Mouse (Mus musculus): ENCODE results near the gene Lpp. TPM values are rescaled to one million over a fixed set of nuclear protein-coding genes. Genes with fewer than 3 reads are reported as not detected.

Lpp gene
- total RNA-seq, 2 experiments from 2014 or later, result 5.9 to 6.0 TPM

- DNase-seq (ENCODE audit: low spot score in 2 of 2), result no peak
- intact Hi-C loops (cut with DNase I), result loop anchor here (10.0 kb wide), 1 partner anchor 668 kb away; no protein-coding TSS in a partner anchor
Measured at GRCm38 (mm10) chr16:24396504-24396903, 3.2 kb downstream of the Lpp start.

DNA sequence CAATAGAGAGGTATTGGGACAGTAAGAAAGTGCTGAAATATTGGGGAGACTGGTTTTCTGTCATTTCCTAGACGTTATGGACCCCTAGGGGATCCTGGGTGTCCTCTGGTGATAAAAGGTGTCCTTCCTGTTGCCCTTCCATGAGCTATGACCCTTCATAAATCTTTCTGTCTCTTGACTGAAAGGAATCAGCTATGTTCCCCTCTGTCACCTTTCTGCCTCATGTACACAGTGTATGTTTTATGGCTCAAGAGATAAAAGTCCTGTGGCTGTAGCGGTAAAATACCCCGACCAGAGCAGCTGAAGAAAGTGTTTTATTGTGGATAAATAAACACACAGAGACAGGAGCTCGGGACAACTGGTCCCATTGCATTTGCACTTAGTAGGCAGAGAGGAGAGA, 5.2 kb downstream of the Lpp start:
- intact Hi-C loops (cut with DNase I), result loop anchor here (10.0 kb wide), 1 partner anchor 666 kb away; no protein-coding TSS in a partner anchor
- no peak for DNase-seq (ENCODE audit: low spot score in 2 of 2)

GRCm38 (mm10) chr16:24398893-24399292, 5.6 kb downstream of the Lpp start:
- intact Hi-C loops (cut with DNase I), result loop anchor here (10.0 kb wide), 1 partner anchor 666 kb away; no protein-coding TSS in a partner anchor
- DNase-seq (ENCODE audit: low spot score in 2 of 2), result no peak

DNA sequence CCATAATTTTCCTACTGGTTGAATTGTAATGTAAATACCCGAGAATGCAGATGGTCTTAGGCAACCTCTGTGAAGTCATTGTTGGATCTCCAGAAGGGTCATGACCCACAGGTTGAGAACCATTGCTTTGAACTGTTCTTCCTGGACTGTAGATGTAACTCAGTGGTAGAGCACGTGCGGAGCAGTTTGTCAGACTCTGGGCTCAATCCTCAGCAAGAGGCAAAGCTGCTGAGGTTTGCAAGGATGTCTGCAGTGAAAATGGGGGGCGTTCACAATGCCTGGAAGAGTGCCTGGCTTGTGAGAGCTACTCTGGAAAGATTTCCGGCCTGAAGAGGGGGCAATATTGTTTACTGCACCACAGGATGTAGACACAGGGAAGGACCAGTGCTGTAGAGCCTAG, 6.2 kb downstream of the Lpp start:
- intact Hi-C loops (cut with DNase I), result loop anchor here (10.0 kb wide), 1 partner anchor 665 kb away; no protein-coding TSS in a partner anchor
- DNase-seq (ENCODE audit: low spot score in 2 of 2), result no peak

DNA sequence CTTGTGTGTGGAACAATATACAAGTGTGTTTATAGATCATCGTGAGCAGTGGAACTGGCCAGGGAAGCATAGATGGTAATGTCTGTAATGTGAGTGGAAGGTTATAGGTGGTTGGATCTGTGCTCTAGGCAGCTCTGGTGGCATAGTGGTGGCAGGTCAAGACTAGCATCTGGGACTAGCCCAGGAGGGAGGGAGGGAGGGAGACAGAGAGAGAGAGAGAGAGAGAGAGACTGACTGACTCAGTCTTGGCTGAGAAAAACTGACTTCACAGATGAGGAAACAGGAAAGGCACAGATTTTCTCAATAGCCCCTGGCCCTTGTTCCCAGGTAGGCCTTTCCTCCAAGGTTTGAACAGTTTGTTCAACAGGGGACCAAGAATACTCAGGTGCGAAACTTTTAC, 7.5 kb downstream of the Lpp start:
- no peak for DNase-seq (ENCODE audit: low spot score in 2 of 2)
- intact Hi-C loops (cut with DNase I), result no loop called here

DNA sequence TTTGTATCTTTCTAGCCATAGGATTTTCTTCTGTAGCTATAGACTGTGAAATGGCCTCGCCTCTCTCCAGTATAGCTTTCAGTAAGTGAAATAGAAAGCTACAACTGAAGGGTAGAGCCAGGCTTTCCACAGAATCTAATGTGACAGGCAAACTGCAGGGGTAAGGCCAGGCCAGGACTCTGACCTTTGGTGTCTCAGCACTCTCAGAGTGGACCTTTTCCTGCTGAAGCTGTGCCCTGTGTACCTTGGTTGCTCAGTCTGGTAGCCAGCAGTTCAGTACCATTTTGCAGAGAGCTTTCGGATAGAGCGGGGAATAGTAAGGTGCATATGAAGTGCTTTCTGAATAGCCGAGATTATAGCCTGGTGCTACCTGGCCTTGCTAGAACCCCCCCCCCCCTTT, 9.5 kb downstream of the Lpp start:
- DNase-seq (ENCODE audit: low spot score in 2 of 2), result no peak
- intact Hi-C loops (cut with DNase I), result no loop called here

GRCm38 (mm10) chr16:24403733-24404380, 10.6 kb downstream of the Lpp start:
- intact Hi-C loops (cut with DNase I), result no loop called here
- DNase-seq (ENCODE audit: low spot score in 2 of 2), result no peak

- no peak for DNase-seq (ENCODE audit: low spot score in 2 of 2)
- intact Hi-C loops (cut with DNase I), result no loop called here
Measured at GRCm38 (mm10) chr16:24406521-24406920, 13.2 kb downstream of the Lpp start.

GRCm38 (mm10) chr16:24411281-24411680, 18.0 kb downstream of the Lpp start:
- no peak for DNase-seq (ENCODE audit: low spot score in 2 of 2)
- intact Hi-C loops (cut with DNase I), result no loop called here

DNA sequence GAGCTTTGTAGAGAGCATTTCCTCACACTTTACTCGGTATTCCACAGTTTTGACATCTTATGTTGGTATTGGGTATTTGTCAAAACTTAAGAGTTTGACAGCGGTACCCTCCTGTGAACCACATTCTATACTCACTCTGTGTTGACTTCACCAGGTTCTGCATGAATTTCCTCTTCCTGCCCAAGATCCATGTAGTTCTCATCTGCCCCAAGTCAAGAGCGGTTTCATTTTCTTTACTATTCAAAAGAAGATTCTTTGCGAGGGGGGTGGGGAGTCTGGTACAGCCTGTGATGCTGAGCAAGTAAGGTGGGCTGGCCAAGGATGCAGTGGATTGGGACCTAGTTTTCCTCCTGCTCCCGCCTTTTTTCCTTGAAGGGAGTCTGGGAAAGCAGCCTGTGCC, 18.9 kb downstream of the Lpp start:
- intact Hi-C loops (cut with DNase I), result no loop called here
- no peak for DNase-seq (ENCODE audit: low spot score in 2 of 2)

- no peak for DNase-seq (ENCODE audit: low spot score in 2 of 2)
- intact Hi-C loops (cut with DNase I), result no loop called here
Measured at GRCm38 (mm10) chr16:24413059-24413458, 19.8 kb downstream of the Lpp start.

DNA sequence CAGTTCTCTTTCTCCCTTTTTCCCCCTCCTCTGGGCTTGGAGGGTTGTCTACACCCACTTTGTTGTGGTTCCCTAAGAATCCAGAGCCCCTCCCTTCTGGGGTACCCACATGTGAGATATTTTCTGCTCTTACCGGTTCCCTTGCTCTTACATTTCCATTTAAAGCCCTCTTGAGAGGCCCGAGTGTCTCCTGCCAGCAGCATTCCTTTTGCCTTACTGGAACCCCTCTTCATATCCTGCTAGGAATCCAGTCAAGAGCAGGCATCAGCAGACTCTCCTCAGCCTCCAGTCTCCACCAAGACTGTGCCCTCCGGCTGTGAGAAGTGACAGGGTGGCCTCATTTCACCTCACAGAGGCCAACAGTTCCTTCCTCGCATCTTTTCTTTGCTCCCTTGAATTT, 24.7 kb downstream of the Lpp start:
- no peak for DNase-seq (ENCODE audit: low spot score in 2 of 2)
- intact Hi-C loops (cut with DNase I), result no loop called here

DNA sequence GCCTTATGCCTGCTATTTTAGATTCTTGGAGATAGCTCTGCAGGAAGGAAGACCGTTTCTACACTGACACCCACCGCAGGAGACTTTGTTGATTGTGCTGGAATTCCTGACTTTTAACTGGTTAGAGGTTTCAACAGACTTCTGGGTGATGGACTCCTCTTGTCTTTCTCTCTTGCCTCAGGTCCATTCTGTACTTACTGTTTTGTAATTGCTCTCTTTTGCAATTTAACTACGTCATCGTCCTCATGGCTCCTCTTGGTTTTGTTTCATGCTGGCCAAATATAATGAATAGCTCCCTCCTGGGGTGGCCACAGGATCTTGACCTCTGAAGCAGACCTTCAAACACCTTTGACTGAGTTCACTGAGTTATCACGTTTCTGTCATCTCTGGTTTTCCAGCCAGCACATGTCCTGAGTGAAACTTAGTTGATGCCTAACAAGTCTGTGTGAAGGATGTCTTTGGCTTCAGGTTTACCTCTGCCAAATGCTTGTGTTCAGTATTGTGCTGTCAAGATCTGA, 27.4 kb downstream of the Lpp start:
- intact Hi-C loops (cut with DNase I), result no loop called here
- DNase-seq (ENCODE audit: low spot score in 2 of 2), result no peak

- intact Hi-C loops (cut with DNase I), result no loop called here
- no peak for DNase-seq (ENCODE audit: low spot score in 2 of 2)
Measured at GRCm38 (mm10) chr16:24421687-24422418, 28.5 kb downstream of the Lpp start.

DNA sequence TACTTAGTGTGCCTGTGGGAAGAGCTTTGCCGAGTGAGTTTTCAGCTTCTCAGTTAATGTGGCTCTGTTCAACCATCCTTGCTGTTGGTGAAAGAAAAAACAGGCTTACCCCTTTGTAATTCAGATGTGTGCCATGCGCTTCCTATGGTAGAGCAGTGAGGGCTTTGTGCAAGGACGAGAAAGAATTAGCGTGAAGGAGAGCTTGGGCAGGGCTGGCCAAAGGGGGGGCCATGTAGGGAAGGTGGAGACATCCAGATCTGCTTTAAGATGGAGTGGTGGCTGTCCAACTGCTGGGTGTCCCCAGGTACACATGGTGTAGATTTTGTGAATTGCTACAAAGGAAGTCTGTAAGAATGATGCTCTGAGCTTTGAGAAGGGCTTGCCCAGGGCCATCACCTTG, 29.9 kb downstream of the Lpp start:
- intact Hi-C loops (cut with DNase I), result no loop called here
- no peak for DNase-seq (ENCODE audit: low spot score in 2 of 2)

- intact Hi-C loops (cut with DNase I), result no loop called here
- DNase-seq (ENCODE audit: low spot score in 2 of 2), result no peak
Measured at GRCm38 (mm10) chr16:24423751-24424150, 30.4 kb downstream of the Lpp start.

- intact Hi-C loops (cut with DNase I), result no loop called here
- no peak for DNase-seq (ENCODE audit: low spot score in 2 of 2)
Measured at GRCm38 (mm10) chr16:24424356-24424977, 31.2 kb downstream of the Lpp start.

GRCm38 (mm10) chr16:24425816-24426215, 32.5 kb downstream of the Lpp start:
- DNase-seq (ENCODE audit: low spot score in 2 of 2), result no peak
- intact Hi-C loops (cut with DNase I), result no loop called here

DNA sequence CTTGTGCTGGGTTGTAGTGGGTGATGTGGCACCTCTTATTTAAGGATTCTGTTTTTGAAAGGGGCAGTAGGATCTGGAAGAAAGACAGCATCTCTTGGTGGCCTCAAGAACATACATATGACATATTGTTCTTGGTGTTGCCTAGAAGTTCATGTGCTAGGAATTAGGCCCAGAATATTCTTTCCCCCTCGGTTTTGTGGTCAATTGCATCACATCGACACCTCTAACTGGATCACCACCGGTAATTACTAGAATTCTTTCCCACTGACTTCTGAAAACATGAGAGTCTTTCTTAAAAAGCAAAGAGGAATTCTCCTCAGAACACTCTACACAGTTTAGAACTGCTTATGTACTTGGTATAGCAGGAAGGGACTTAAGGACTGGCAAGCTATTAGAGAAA, 34.3 kb downstream of the Lpp start:
- DNase-seq (ENCODE audit: low spot score in 2 of 2), result no peak
- intact Hi-C loops (cut with DNase I), result no loop called here

DNA sequence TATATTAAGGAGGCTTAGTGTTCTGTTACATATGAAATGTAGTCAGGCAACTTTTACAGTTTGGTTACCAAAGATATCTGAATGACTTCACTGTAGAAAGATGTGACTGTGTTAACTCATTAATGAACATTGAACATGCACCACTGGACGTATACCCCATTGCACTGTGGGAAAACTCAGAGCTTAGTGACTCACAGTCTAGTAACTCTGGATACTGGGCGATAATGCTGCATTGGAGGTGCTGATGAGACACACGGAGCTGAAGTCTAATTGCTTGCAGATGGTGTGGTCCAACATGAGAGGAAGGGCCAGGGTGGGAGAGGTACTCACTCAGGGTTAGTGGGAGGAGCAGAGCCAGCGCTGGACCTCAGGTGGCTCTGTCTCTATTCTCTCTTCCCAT, 34.7 kb downstream of the Lpp start:
- no peak for DNase-seq (ENCODE audit: low spot score in 2 of 2)
- intact Hi-C loops (cut with DNase I), result no loop called here

GRCm38 (mm10) chr16:24428742-24429141, 35.4 kb downstream of the Lpp start:
- no peak for DNase-seq (ENCODE audit: low spot score in 2 of 2)
- intact Hi-C loops (cut with DNase I), result no loop called here
